Mouse (Mus musculus) ES-E14 (cell line): ENCODE results near the gene Shmt1.

Experiments used
- HCFC1 ChIP-seq: IDR thresholded peaks from 2 replicates; pipeline ENCODE4 v1.6.1; 2012; ENCODE audit warnings: low read length, inconsistent platforms, borderline replicate concordance; ENCODE audit not compliant: insufficient read depth
- MAFK ChIP-seq: IDR thresholded peaks from 2 replicates; pipeline ENCODE4 v1.6.1; 2014; ENCODE audit warnings: mild to moderate bottlenecking, low read depth, low read length, inconsistent platforms; ENCODE audit not compliant: insufficient read depth

- TF ChIP-seq MAFK (no peak), HCFC1 (no peak)
These were observed 15.2 kb downstream of the Shmt1 start for GRCm38 (mm10) chr11:60796342-60796741.
